Mouse (Mus musculus) hindbrain, embryonic 10.5 days (tissue): Measurements from ENCODE around the gene Hes7. TPM values are rescaled to one million over a fixed set of nuclear protein-coding genes. Genes with fewer than 3 reads are reported as not detected.
A peak's percentile ranks its signal among the peaks of the same experiment; 100 is the strongest.

Experiments
- DNase-seq: peaks from one replicate; pipeline ENCODE4 v3.0.0-alpha.2; 2017; ENCODE audit warnings: low spot score
- H3K27ac ChIP-seq: fragments of 300-500 bp; sonication (generic); 2 replicates; pipeline ENCODE4 v1.5.1; 2016; ENCODE audit warnings: mild to moderate bottlenecking, moderate library complexity
- H3K27me3 ChIP-seq: fragments of 300-500 bp; sonication (generic); 2 replicates; pipeline ENCODE4 v1.6.1; 2016; ENCODE audit warnings: mild to moderate bottlenecking; ENCODE audit not compliant: poor library complexity, insufficient read depth, severe bottlenecking
- H3K36me3 ChIP-seq: fragments of 300-500 bp; sonication (generic); 2 replicates; pipeline ENCODE4 v1.6.1; 2016; ENCODE audit warnings: mild to moderate bottlenecking, moderate library complexity
- H3K4me1 ChIP-seq: fragments of 300-500 bp; sonication (generic); replicated peaks from 2 replicates; pipeline ENCODE4 v1.6.1; 2016; ENCODE audit warnings: mild to moderate bottlenecking
- H3K4me3 ChIP-seq: fragments of 300-500 bp; sonication (generic); 2 replicates; pipeline ENCODE4 v1.5.1; 2016; ENCODE audit warnings: mild to moderate bottlenecking, moderate library complexity
- H3K9me3 ChIP-seq: fragments of 300-500 bp; sonication (generic); 2 replicates; pipeline ENCODE4 v1.6.1; 2016; ENCODE audit warnings: mild to moderate bottlenecking, moderate library complexity
- WGBS: fragments of 180-500 bp; shearing (Covaris S2); methylation state at CpG from one replicate; pipeline ENCODE4 v1.1.7; 2016; 5-methylcytosine and 5-hydroxymethylcytosine counted together
- polyA plus RNA-seq: library from polyadenylated mRNA; unstranded; fragments of >200 nt; fragmentation: Nextera tagmentation; extraction: Ambion mirVana; gene quantifications from 2 replicates; pipeline ENCODE4 v1.2.1, GENCODE M21; 2016

Gene Hes7
- polyA plus RNA-seq, 1 experiment from 2014 or later: 0.48 TPM

DNA sequence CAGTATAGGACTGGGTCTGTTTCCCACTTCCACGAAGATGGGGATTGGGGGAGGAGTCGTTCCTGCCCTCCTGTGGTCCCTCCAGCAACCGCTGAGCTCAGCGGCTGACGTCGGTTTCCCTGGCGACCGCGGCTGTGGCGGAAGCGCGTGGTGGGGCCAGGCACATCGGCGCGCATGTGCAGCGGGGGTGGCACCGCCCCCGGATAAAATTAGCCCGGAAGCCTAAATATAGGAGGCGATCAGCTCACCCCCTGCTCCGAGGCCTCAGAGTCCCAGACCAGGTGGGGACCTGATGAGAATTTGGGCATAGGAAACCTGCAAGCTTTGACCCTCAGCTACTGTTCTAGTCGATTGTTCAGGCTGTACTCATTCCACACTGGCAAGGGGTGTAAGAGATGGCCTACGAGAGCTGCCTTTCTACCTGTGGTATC lies 20.3 kb upstream of the Hes7 start:
- DNase-seq: peak; percentile 88
- Histone ChIP-seq H3K27me3 (no peaks in the 10 kb centered on the region), H3K36me3 (peaks cover 44% of the 10 kb centered on the region), H3K9me3 (no peaks in the 10 kb centered on the region), H3K4me3 (peak overlapping the region; percentile 71), H3K4me1 (peaks cover 64% of the 10 kb centered on the region), H3K27ac (peak overlapping the region; percentile 80)
- 1% methylated on average over 23 of the region's 23 CpGs for WGBS

DNA sequence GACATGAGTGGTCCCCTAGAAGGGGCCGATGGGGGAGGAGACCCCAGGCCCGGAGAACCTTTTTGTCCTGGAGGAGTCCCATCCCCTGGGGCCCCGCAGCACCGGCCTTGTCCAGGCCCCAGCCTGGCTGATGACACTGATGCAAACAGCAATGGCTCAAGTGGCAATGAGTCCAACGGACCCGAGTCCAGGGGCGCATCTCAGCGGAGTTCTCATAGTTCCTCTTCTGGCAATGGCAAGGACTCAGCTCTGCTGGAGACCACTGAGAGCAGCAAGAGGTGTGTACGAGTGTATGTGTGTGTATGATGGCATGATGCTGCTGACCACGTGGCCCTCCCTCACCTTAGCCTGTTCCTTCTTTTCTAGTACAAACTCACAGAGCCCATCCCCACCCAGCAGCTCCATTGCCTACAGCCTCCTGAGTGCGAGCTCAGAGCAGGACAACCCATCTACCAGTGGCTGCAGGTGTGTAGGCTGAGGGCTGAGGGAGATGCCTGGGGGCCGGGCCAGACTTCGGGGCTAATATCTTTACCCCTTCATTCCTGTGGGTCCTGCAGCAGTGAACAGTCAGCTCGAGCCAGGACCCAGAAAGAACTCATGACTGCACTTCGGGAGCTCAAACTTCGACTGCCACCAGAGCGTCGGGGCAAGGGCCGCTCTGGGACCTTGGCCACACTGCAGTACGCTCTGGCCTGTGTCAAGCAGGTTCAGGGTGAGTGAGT lies 19.4 kb upstream of the Hes7 start:
- DNase-seq: no peak
- Histone ChIP-seq H3K9me3 (no peaks in the 10 kb centered on the region), H3K36me3 (peaks cover 53% of the 10 kb centered on the region), H3K27ac (peak overlapping the region; percentile 80), H3K27me3 (no peaks in the 10 kb centered on the region), H3K4me3 (peak overlapping the region; percentile 71), H3K4me1 (peaks cover 55% of the 10 kb centered on the region)
- whole genome bisulfite sequencing: 90% methylated on average over 20 of the region's 20 CpGs

DNA sequence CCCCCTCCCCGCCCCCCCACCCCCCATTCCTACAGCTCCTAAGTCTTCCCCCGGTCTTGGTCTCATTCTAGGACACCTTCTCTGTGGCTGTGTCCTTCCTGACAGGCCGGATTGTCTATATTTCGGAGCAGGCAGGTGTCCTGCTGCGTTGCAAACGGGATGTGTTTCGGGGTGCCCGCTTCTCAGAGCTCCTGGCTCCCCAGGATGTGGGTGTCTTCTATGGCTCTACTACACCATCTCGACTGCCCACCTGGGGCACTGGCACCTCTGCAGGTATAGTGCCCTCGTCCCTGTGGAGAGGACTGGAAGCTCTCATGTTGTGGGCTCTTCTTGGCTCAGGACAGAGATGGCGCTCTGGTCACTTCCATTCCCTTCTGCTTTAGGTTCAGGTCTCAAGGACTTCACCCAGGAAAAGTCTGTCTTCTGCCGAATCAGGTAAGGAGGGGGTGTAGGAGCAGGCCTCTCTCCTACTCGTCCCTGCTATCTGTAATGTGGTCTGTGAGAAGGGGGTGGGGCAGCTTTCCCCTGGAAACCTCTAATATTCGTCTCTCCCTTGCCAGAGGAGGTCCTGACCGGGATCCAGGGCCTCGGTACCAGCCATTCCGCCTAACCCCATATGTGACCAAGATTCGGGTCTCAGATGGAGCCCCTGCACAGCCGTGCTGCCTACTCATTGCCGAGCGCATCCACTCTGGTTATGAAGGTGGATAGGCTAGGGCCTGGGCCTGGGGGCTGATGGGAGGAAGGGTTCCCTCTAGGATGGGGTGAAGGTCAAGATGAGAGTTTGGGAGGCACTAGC lies 18.4 kb upstream of the Hes7 start:
- H3K4me3 ChIP-seq: no peak overlapping the region
- H3K27me3 ChIP-seq: no peaks in the 10 kb centered on the region
- H3K4me1 ChIP-seq: peaks cover 45% of the 10 kb centered on the region
- H3K9me3 ChIP-seq: no peaks in the 10 kb centered on the region
- no peak overlapping the region for H3K27ac ChIP-seq
- 89% methylated on average over 21 of the region's 21 CpGs for WGBS
- no peak for DNase-seq
- peaks cover 63% of the 10 kb centered on the region for H3K36me3 ChIP-seq

DNA sequence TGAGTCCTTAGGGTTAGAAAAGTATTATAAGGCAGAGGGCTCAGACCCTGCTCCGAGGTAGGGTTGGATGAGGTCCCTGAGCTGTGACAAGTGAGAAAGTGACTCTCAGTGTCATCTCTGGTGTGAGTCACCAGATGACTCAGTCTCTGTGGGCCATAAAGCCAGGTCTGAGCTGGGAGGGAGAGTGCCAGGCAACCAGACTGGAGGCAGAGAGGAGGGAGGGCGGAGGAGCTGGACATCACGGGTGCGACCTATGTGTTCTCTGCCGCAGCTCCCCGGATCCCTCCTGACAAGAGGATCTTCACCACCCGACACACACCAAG lies 17.8 kb upstream of the Hes7 start:
- Histone ChIP-seq H3K27ac (no peak overlapping the region), H3K27me3 (no peaks in the 10 kb centered on the region), H3K9me3 (no peaks in the 10 kb centered on the region), H3K36me3 (peaks cover 68% of the 10 kb centered on the region), H3K4me3 (no peak overlapping the region), H3K4me1 (peaks cover 39% of the 10 kb centered on the region)
- DNase-seq: no peak
- WGBS: 93% methylated on average over 7 of the region's 7 CpGs

DNA sequence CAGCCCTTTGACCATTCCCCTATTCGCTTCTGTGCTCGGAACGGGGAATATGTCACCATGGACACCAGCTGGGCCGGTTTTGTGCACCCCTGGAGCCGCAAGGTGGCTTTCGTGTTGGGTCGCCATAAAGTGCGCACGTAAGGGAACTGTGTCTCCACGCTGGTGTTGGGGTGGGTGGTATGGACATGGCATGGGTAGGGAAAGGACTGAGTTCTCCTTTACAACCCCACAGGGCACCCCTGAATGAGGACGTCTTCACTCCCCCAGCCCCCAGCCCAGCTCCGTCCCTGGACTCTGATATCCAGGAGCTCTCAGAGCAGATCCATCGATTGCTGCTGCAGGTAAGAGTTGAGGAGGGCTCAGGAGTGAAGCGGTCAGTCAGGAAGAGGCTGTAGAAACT lies 17.1 kb upstream of the Hes7 start:
- Histone ChIP-seq H3K27me3 (no peaks in the 10 kb centered on the region), H3K9me3 (no peaks in the 10 kb centered on the region), H3K36me3 (peaks cover 76% of the 10 kb centered on the region), H3K27ac (no peak overlapping the region), H3K4me1 (peaks cover 32% of the 10 kb centered on the region), H3K4me3 (no peak overlapping the region)
- no peak for DNase-seq
- 93% methylated on average over 14 of the region's 14 CpGs for WGBS

DNA sequence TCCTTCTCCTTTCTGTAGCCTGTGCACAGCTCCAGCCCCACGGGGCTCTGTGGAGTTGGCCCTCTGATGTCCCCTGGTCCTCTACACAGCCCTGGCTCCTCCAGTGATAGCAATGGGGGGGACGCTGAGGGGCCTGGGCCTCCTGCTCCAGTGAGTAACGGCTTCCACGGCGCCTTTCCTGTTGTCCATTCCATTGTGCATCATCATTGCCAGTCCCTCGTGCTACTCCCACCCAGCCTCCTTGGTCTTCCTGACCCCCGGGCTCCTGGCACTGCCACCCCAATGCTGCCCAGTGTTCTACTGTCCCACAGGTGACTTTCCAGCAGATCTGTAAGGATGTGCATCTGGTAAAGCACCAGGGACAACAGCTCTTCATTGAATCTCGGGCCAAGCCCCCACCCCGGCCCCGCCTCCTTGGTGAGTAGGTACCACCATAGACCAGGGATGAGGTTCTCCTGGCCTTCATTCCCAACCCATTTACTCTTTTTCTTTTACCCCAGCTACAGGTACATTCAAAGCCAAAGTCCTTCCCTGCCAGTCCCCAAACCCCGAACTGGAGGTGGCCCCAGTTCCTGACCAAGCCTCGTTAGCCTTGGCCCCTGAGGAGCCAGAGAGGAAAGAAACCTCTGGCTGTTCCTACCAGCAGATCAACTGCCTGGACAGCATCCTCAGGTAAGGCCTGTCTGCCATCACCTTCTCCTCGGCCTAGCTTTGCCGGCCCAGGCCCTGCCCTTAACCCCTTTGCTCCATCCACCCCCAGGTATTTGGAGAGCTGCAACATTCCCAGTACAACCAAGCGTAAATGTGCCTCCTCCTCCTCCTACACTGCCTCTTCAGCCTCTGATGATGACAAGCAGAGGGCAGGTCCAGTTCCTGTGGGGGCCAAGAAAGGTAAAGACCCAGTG lies 16.4 kb upstream of the Hes7 start:
- no peak for DNase-seq
- H3K9me3 ChIP-seq: no peaks in the 10 kb centered on the region
- no peak overlapping the region for H3K27ac ChIP-seq
- no peak overlapping the region for H3K4me3 ChIP-seq
- WGBS: 91% methylated on average over 15 of the region's 15 CpGs
- H3K27me3 ChIP-seq: no peaks in the 10 kb centered on the region
- H3K36me3 ChIP-seq: peaks cover 83% of the 10 kb centered on the region
- peaks cover 25% of the 10 kb centered on the region for H3K4me1 ChIP-seq

DNA sequence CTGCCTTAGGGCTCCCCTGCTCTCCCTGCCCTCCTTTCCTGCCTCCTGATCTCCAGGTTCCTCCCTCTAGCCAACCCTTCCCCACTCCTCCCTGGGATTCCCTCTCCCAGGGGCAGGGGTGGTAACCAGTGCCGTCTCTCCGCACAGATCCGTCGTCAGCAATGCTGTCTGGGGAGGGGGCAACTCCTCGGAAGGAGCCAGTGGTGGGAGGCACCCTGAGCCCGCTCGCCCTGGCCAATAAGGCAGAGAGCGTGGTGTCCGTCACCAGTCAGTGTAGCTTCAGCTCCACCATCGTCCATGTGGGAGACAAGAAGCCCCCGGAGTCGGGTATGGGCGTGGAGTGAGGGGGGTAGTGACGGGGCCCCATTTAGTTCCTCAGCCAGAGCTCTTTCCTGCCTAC lies 15.7 kb upstream of the Hes7 start:
- Histone ChIP-seq H3K27me3 (no peaks in the 10 kb centered on the region), H3K4me3 (peak overlapping the region; percentile 23; the same call in 1 of the 2 replicates), H3K27ac (no peak overlapping the region), H3K36me3 (peaks cover 90% of the 10 kb centered on the region), H3K4me1 (peaks cover 21% of the 10 kb centered on the region), H3K9me3 (no peaks in the 10 kb centered on the region)
- DNase-seq: no peak
- 93% methylated on average over 14 of the region's 14 CpGs for WGBS

DNA sequence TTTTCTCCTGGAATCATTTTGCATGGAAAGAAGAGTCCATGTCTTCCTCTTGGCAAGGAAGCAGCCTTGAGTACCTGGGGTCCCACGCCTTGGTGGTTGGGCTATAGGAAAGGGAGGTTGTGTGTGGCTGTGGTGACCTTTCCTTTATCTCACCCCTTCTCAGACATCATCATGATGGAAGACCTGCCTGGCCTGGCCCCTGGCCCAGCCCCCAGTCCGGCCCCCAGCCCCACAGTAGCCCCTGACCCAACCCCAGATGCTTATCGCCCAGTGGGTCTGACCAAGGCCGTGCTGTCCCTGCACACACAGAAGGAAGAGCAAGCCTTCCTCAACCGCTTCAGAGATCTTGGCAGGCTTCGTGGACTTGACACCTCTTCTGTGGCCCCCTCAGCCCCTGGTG lies 15.0 kb upstream of the Hes7 start:
- H3K4me3 ChIP-seq: no peak overlapping the region
- peaks cover 19% of the 10 kb centered on the region for H3K4me1 ChIP-seq
- WGBS: 89% methylated on average over 6 of the region's 6 CpGs
- DNase-seq: no peak
- H3K27me3 ChIP-seq: no peaks in the 10 kb centered on the region
- no peaks in the 10 kb centered on the region for H3K9me3 ChIP-seq
- H3K27ac ChIP-seq: no peak overlapping the region
- H3K36me3 ChIP-seq: peaks cover 92% of the 10 kb centered on the region

DNA sequence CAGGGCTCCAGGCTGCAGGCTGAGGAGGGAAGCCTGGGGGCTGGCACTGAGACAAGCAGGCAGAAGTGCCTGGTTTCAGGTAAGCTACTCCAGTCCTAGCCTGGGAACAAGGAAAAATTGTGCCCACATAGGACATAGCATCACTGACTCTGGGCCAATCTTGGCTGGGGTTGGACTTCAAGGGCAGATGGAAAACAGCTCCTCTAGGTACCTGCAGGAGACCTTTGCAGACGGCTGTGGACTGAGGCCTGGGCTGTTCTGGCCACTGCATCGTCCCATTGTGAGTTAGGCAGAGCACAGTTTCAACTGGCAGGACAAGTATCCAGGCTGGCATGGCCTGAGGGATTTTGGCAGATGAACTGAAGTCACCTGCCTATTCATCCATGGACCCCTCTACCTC lies 14.4 kb upstream of the Hes7 start:
- 88% methylated on average over 2 of the region's 2 CpGs for WGBS
- no peak overlapping the region for H3K27ac ChIP-seq
- no peaks in the 10 kb centered on the region for H3K9me3 ChIP-seq
- peaks cover 13% of the 10 kb centered on the region for H3K4me1 ChIP-seq
- no peak for DNase-seq
- no peaks in the 10 kb centered on the region for H3K27me3 ChIP-seq
- no peak overlapping the region for H3K4me3 ChIP-seq
- peaks cover 89% of the 10 kb centered on the region for H3K36me3 ChIP-seq

DNA sequence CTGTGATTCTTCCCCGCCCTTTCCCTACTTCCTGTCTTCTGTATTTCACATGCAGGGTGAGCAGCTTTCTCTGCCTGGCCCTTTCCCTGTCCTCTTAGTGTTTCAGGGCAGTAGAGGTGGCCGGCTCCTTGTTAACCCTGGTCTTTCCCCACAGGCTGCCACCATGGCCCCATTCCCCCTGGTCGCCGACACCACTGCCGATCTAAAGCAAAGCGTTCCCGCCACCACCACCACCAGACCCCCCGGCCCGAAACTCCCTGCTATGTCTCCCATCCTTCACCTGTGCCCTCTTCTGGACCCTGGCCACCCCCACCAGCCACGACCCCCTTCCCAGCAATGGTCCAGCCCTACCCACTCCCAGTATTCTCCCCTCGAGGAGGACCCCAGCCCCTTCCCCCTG lies 13.9 kb upstream of the Hes7 start:
- H3K4me3 ChIP-seq: peak overlapping the region; percentile 3; the same call in 1 of the 2 replicates
- H3K36me3 ChIP-seq: peaks cover 84% of the 10 kb centered on the region
- peaks cover 12% of the 10 kb centered on the region for H3K4me1 ChIP-seq
- DNase-seq: no peak
- WGBS: 94% methylated on average over 11 of the region's 11 CpGs
- H3K9me3 ChIP-seq: no peaks in the 10 kb centered on the region
- H3K27me3 ChIP-seq: peaks cover 1% of the 10 kb centered on the region; the same call in 1 of the 2 replicates
- no peak overlapping the region for H3K27ac ChIP-seq

DNA sequence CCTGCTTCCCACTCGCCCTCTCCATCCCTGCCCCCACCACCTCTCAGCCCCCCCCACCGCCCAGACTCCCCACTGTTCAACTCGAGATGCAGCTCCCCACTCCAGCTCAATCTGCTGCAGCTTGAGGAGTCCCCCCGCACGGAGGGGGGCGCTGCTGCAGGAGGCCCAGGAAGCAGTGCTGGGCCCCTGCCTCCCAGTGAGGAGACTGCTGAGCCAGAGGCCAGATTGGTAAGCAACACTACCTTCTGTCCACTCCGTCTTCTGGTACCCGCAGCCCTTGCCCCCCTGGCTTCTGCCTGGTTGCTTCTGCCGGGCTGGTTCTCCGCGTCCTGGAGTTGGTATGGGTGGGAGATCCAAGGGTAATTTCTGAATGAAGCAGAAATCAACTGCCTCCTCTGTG lies 13.4 kb upstream of the Hes7 start:
- 86% methylated on average over 11 of the region's 11 CpGs for WGBS
- peak overlapping the region; percentile 3; the same call in 1 of the 2 replicates for H3K4me3 ChIP-seq
- no peak overlapping the region for H3K27ac ChIP-seq
- peaks cover 17% of the 10 kb centered on the region for H3K4me1 ChIP-seq
- no peaks in the 10 kb centered on the region for H3K9me3 ChIP-seq
- H3K27me3 ChIP-seq: peaks cover 7% of the 10 kb centered on the region
- peaks cover 78% of the 10 kb centered on the region for H3K36me3 ChIP-seq
- DNase-seq: no peak

DNA sequence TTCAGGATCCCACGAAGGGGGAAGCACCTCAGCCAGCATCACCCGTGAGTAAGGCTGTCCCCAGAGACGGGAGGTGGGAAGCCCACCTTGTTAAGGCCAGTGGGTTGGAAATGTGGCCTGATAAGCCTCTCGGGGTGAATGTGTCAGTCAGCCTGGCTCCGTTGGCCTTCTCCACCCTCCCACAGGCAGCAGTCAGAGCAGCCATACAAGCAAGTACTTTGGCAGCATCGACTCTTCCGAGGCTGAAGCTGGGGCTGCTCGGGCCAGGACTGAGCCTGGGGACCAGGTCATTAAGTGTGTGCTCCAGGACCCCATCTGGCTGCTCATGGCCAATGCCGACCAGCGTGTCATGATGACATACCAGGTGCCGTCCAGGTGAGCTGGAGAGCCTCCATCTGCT lies 12.5 kb upstream of the Hes7 start:
- H3K9me3 ChIP-seq: no peaks in the 10 kb centered on the region
- 90% methylated on average over 11 of the region's 11 CpGs for WGBS
- peaks cover 23% of the 10 kb centered on the region for H3K4me1 ChIP-seq
- H3K27me3 ChIP-seq: peaks cover 13% of the 10 kb centered on the region
- no peak overlapping the region for H3K27ac ChIP-seq
- no peak for DNase-seq
- peaks cover 70% of the 10 kb centered on the region for H3K36me3 ChIP-seq
- no peak overlapping the region for H3K4me3 ChIP-seq
